Mouse (Mus musculus): ENCODE measurements around the gene Hspbp1. TPM values are rescaled to one million over a fixed set of nuclear protein-coding genes. Genes with fewer than 3 reads are reported as not detected.

Hspbp1 gene
- polyA plus RNA-seq (2015; fragmentation: Nextera tagmentation; extraction: Ambion mirVana): 49.7 and 54.4 TPM in 2 replicates

DNA sequence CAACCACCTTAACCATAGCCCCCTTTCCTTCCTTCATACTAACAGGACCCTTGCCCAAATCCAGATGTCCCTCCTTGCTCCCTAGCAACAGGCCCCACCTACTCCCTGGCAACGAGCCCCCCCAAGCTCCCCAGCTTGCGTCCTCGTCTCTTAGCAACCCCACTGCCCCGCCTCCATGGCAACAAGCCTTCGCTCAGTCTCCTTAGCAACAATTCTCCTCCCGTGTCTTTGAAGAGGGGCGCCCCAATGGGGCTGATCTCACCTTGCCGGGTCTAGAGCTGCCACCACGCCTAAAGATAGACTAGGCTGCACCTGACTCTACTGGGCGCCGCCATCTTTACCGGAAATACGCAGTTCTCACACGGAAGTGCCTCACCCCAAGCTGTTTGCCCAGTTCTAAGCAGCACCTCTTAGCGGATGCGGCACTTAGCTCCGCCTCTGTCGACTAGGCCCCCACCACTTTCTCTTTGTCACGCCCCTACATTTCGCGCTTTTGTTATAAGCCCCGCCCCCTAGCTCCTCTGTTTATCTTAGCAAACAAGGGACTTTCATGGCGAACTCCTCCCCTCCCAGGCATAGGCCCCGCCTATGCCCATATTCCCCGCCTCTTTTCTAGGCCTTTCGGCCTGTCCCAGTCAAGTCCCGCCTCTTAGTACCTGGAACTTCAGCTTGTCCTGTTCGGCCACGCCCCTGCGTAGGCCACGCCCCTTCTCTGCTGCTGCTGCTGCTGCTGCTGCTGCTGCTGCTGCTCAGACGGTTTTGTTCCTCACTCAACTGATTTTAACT, at the start of gene Hspbp1:
Gene Hspbp1 (minus strand): TSS at position 437 of the 786 bp plus-strand sequence.
- Histone ChIP-seq H3K4me3 (ENCODE audit: low read depth, low read length) (peak within 1 kb of the TSS; percentile 72), H3K36me3 (ENCODE audit: insufficient read depth, low read length) (no peaks in the 10 kb centered on the region), H3K9me3 (ENCODE audit: low read length) (no peaks in the 10 kb centered on the region), H3K9ac (replicated peaks; ENCODE audit: low read depth) (no peak within 1 kb of the TSS; the same call in 1 of the 2 replicates), H3K4me2 (replicated peaks; ENCODE audit: low read depth, low read length) (peak within 1 kb of the TSS; percentile 84), H3K27ac (ENCODE audit: low read length) (peak within 1 kb of the TSS; percentile 77), H3K27me3 (replicated peaks; ENCODE audit: insufficient read depth, low read length) (no peaks in the 10 kb centered on the region), H3K4me1 (ENCODE audit: insufficient read depth, low read depth, low read length) (peaks cover 6% of the 10 kb centered on the region; the same call in 1 of the 2 replicates)
- peak; percentile 99 for ATAC-seq
- peak; percentile 100 for DNase-seq (ENCODE audit: low spot score)
- no peak; the same call in none of the 2 replicates for TF ChIP-seq EP300 (IDR thresholded peaks at IDR 0.05)
- TF ChIP-seq CTCF (IDR thresholded peaks at IDR 0.05): 0 out of 2 replicates have a peak, but pooled peaks have one; percentile 24
- WGBS: under 1% methylated on average over 32 of the region's 32 CpGs

GRCm38 (mm10) chr7:4732968-4733392, 48.1 kb upstream of the Hspbp1 start:
- Histone ChIP-seq H3K4me3 (ENCODE audit: low read depth, low read length) (no peak overlapping the region), H3K4me1 (ENCODE audit: insufficient read depth, low read depth, low read length) (no peaks in the 10 kb centered on the region), H3K27me3 (replicated peaks; ENCODE audit: insufficient read depth, low read length) (no peaks in the 10 kb centered on the region), H3K9me3 (ENCODE audit: low read length) (no peaks in the 10 kb centered on the region), H3K9ac (replicated peaks; ENCODE audit: low read depth) (no peak overlapping the region), H3K27ac (ENCODE audit: low read length) (no peak overlapping the region), H3K36me3 (ENCODE audit: insufficient read depth, low read length) (no peaks in the 10 kb centered on the region), H3K4me2 (replicated peaks; ENCODE audit: low read depth, low read length) (no peak overlapping the region)
- no peak for TF ChIP-seq CTCF (IDR thresholded peaks at IDR 0.05)
- TF ChIP-seq EP300 (IDR thresholded peaks at IDR 0.05): no peak
- 45% methylated on average over 6 of the region's 6 CpGs for WGBS
- DNase-seq (ENCODE audit: low spot score): no peak
- ATAC-seq: no peak

- Histone ChIP-seq H3K9me3 (ENCODE audit: low read length) (no peaks in the 10 kb centered on the region), H3K27ac (ENCODE audit: low read length) (no peak overlapping the region), H3K4me2 (replicated peaks; ENCODE audit: low read depth, low read length) (no peak overlapping the region), H3K9ac (replicated peaks; ENCODE audit: low read depth) (no peak overlapping the region), H3K4me3 (ENCODE audit: low read depth, low read length) (no peak overlapping the region), H3K4me1 (ENCODE audit: insufficient read depth, low read depth, low read length) (no peaks in the 10 kb centered on the region), H3K27me3 (replicated peaks; ENCODE audit: insufficient read depth, low read length) (no peaks in the 10 kb centered on the region), H3K36me3 (ENCODE audit: insufficient read depth, low read length) (no peaks in the 10 kb centered on the region)
- DNase-seq (ENCODE audit: low spot score) (no peak), ATAC-seq (no peak)
- TF ChIP-seq CTCF (IDR thresholded peaks at IDR 0.05) (no peak), EP300 (IDR thresholded peaks at IDR 0.05) (no peak)
- 69% methylated on average over 5 of the region's 5 CpGs for WGBS
Measured at GRCm38 (mm10) chr7:4731090-4731489, 46.2 kb upstream of the Hspbp1 start.

DNA sequence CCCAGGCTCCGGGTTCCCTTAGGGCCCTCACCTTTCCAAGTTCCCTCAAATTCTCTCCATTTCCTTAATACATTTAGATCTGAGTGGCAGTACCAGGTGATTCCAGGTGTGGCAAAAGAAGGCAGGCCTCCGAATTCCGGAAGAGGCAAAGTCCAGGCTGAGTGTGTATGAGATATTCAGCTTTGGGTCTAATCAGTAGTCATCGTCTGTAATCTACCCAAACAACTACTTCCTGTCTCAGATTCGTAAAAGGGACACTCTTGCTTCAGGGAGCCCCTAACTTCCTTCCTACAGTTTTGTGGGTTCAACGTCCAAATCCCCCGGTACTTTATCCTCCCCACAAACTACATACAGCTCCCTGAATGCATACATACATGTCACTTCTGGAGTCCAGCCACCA, 40.3 kb upstream of the Hspbp1 start, which contains the start of gene Tmem150b:
Gene Tmem150b (minus strand): TSS at position 81 of the 400 bp plus-strand sequence.
- TF ChIP-seq CTCF (IDR thresholded peaks at IDR 0.05): no peak
- no peak for TF ChIP-seq EP300 (IDR thresholded peaks at IDR 0.05)
- DNase-seq (ENCODE audit: low spot score) (no peak), ATAC-seq (no peak)
- 54% methylated on average over 7 of the region's 7 CpGs for WGBS
- no peaks in the 10 kb centered on the region for H3K36me3 ChIP-seq (ENCODE audit: insufficient read depth, low read length)
- H3K27me3 ChIP-seq (replicated peaks; ENCODE audit: insufficient read depth, low read length): no peaks in the 10 kb centered on the region
- no peaks in the 10 kb centered on the region; the same call in 1 of the 2 replicates for H3K4me1 ChIP-seq (ENCODE audit: insufficient read depth, low read depth, low read length)
- H3K4me2 ChIP-seq (replicated peaks; ENCODE audit: low read depth, low read length): peak within 1 kb of the TSS; percentile 42; the same call in 1 of the 2 replicates
- H3K27ac ChIP-seq (ENCODE audit: low read length): no peak within 1 kb of the TSS
- H3K9ac ChIP-seq (replicated peaks; ENCODE audit: low read depth): no peak within 1 kb of the TSS
- H3K9me3 ChIP-seq (ENCODE audit: low read length): no peaks in the 10 kb centered on the region
- H3K4me3 ChIP-seq (ENCODE audit: low read depth, low read length): no peak within 1 kb of the TSS

- H3K27ac ChIP-seq (ENCODE audit: low read length): no peak overlapping the region
- no peak overlapping the region for H3K9ac ChIP-seq (replicated peaks; ENCODE audit: low read depth)
- H3K4me3 ChIP-seq (ENCODE audit: low read depth, low read length): no peak overlapping the region
- no peak for TF ChIP-seq CTCF (IDR thresholded peaks at IDR 0.05)
- no peak for TF ChIP-seq EP300 (IDR thresholded peaks at IDR 0.05)
- no peaks in the 10 kb centered on the region; the same call in 1 of the 2 replicates for H3K4me1 ChIP-seq (ENCODE audit: insufficient read depth, low read depth, low read length)
- no peaks in the 10 kb centered on the region for H3K36me3 ChIP-seq (ENCODE audit: insufficient read depth, low read length)
- no peaks in the 10 kb centered on the region for H3K27me3 ChIP-seq (replicated peaks; ENCODE audit: insufficient read depth, low read length)
- DNase-seq (ENCODE audit: low spot score) (peak; percentile 56), ATAC-seq (peak; percentile 30; the same call in 1 of the 2 replicates)
- no peaks in the 10 kb centered on the region for H3K9me3 ChIP-seq (ENCODE audit: low read length)
- no peak overlapping the region for H3K4me2 ChIP-seq (replicated peaks; ENCODE audit: low read depth, low read length)
- 8% methylated on average over 3 of the region's 3 CpGs for WGBS
Measured at GRCm38 (mm10) chr7:4724359-4724758, 39.5 kb upstream of the Hspbp1 start.

GRCm38 (mm10) chr7:4723508-4723907, 38.6 kb upstream of the Hspbp1 start:
- no peaks in the 10 kb centered on the region for H3K27me3 ChIP-seq (replicated peaks; ENCODE audit: insufficient read depth, low read length)
- 40% methylated on average over 12 of the region's 12 CpGs for WGBS
- TF ChIP-seq CTCF (IDR thresholded peaks at IDR 0.05): no peak
- no peak for TF ChIP-seq EP300 (IDR thresholded peaks at IDR 0.05)
- 0 out of 2 replicates have a peak overlapping the region, but pooled peaks have one; percentile 16 for H3K9ac ChIP-seq (replicated peaks; ENCODE audit: low read depth)
- DNase-seq (ENCODE audit: low spot score) (no peak), ATAC-seq (no peak)
- peak overlapping the region; percentile 31; the same call in 1 of the 2 replicates for H3K4me3 ChIP-seq (ENCODE audit: low read depth, low read length)
- H3K4me1 ChIP-seq (ENCODE audit: insufficient read depth, low read depth, low read length): no peaks in the 10 kb centered on the region; the same call in 1 of the 2 replicates
- no peak overlapping the region for H3K27ac ChIP-seq (ENCODE audit: low read length)
- H3K36me3 ChIP-seq (ENCODE audit: insufficient read depth, low read length): no peaks in the 10 kb centered on the region
- peak overlapping the region; percentile 42 for H3K4me2 ChIP-seq (replicated peaks; ENCODE audit: low read depth, low read length)
- H3K9me3 ChIP-seq (ENCODE audit: low read length): no peaks in the 10 kb centered on the region
